Mouse (Mus musculus) erythroblast, embryonic 14.5 days (primary cell): Measurements from ENCODE around the gene Cenpu. TPM values are rescaled to one million over a fixed set of nuclear protein-coding genes. Genes with fewer than 3 reads are reported as not detected.
A peak's percentile ranks its signal among the peaks of the same experiment; 100 is the strongest.

Source experiments
- H3K27me3 ChIP-seq: 2 replicates; pipeline ENCODE4 v1.6.1; 2012; ENCODE audit warnings: inconsistent platforms; ENCODE audit not compliant: control insufficient read depth
- H3K36me3 ChIP-seq: 2 replicates; pipeline ENCODE4 v1.6.1; 2012; ENCODE audit warnings: mild to moderate bottlenecking, inconsistent platforms; ENCODE audit not compliant: control insufficient read depth
- H3K4me1 ChIP-seq: 2 replicates; pipeline ENCODE4 v1.6.1; 2012; ENCODE audit warnings: inconsistent platforms; ENCODE audit not compliant: control insufficient read depth
- H3K4me3 ChIP-seq: replicated peaks from 2 replicates; pipeline ENCODE3; 2012; ENCODE audit warnings: moderate library complexity, mild to moderate bottlenecking, inconsistent platforms
- H3K9me3 ChIP-seq: 2 replicates; pipeline ENCODE4 v1.6.1; 2012; ENCODE audit warnings: low read length, inconsistent platforms, mixed read lengths; ENCODE audit not compliant: control insufficient read depth
- GATA1 ChIP-seq: IDR thresholded peaks from 2 replicates; pipeline ENCODE4 v1.6.1; 2012; ENCODE audit warnings: low read length, inconsistent platforms, mixed read lengths
- TAL1 ChIP-seq: IDR thresholded peaks from 3 replicates; pipeline ENCODE4 v1.6.1; 2012; ENCODE audit warnings: low read length, inconsistent platforms, mixed read lengths
- polyA plus RNA-seq: library from polyadenylated mRNA; stranded (reverse); fragments of >175 nt; gene quantifications from 2 replicates; pipeline ENCODE4 v1.2.3, GENCODE M21; 2012

The Cenpu gene
- 2.4 and 3.1 TPM in 2 replicates for polyA plus RNA-seq

GRCm38 (mm10) chr8:46551615-46552440 is at the start of gene Cenpu:
Cenpu (plus strand) TSS chr8:46552028.
- Histone ChIP-seq H3K4me1 (peaks cover 64% of the 10 kb centered on the region), H3K4me3 (peak within 1 kb of the TSS; percentile 85), H3K36me3 (peaks cover 32% of the 10 kb centered on the region), H3K9me3 (no peaks in the 10 kb centered on the region), H3K27me3 (no peaks in the 10 kb centered on the region)
- no peak for TF ChIP-seq GATA1
- TF ChIP-seq TAL1, result no peak

GRCm38 (mm10) chr8:46502333-46503071 is 49.3 kb upstream of the Cenpu start:
- H3K27me3 ChIP-seq, result no peaks in the 10 kb centered on the region
- H3K4me3 ChIP-seq, result no peak overlapping the region
- H3K36me3 ChIP-seq, result peaks cover 83% of the 10 kb centered on the region
- H3K4me1 ChIP-seq, result peaks cover 33% of the 10 kb centered on the region
- TF ChIP-seq TAL1 (no peak), GATA1 (no peak)
- no peaks in the 10 kb centered on the region for H3K9me3 ChIP-seq

- no peak for TF ChIP-seq GATA1
- no peak for TF ChIP-seq TAL1
- Histone ChIP-seq H3K36me3 (peaks cover 83% of the 10 kb centered on the region), H3K4me1 (peaks cover 26% of the 10 kb centered on the region), H3K4me3 (no peak overlapping the region), H3K9me3 (no peaks in the 10 kb centered on the region), H3K27me3 (no peaks in the 10 kb centered on the region)
Measured at GRCm38 (mm10) chr8:46503072-46503695, 48.6 kb upstream of the Cenpu start.

GRCm38 (mm10) chr8:46504196-46504595 is 47.6 kb upstream of the Cenpu start:
- Histone ChIP-seq H3K4me1 (peaks cover 19% of the 10 kb centered on the region), H3K36me3 (peaks cover 89% of the 10 kb centered on the region), H3K9me3 (no peaks in the 10 kb centered on the region), H3K4me3 (no peak overlapping the region), H3K27me3 (no peaks in the 10 kb centered on the region)
- TF ChIP-seq TAL1 (no peak), GATA1 (no peak)

GRCm38 (mm10) chr8:46508488-46509395 is 43.1 kb upstream of the Cenpu start:
- Histone ChIP-seq H3K36me3 (peaks cover 88% of the 10 kb centered on the region), H3K9me3 (no peaks in the 10 kb centered on the region), H3K27me3 (no peaks in the 10 kb centered on the region), H3K4me3 (no peak overlapping the region), H3K4me1 (peaks cover 12% of the 10 kb centered on the region)
- TF ChIP-seq GATA1, result no peak

GRCm38 (mm10) chr8:46509474-46509873 is 42.4 kb upstream of the Cenpu start:
- Histone ChIP-seq H3K4me1 (peaks cover 10% of the 10 kb centered on the region), H3K36me3 (peaks cover 92% of the 10 kb centered on the region), H3K9me3 (no peaks in the 10 kb centered on the region), H3K4me3 (no peak overlapping the region), H3K27me3 (no peaks in the 10 kb centered on the region)
- TF ChIP-seq GATA1 (no peak), TAL1 (no peak)

GRCm38 (mm10) chr8:46511336-46511735 is 40.5 kb upstream of the Cenpu start:
- H3K9me3 ChIP-seq, result no peaks in the 10 kb centered on the region
- H3K36me3 ChIP-seq, result peaks cover 91% of the 10 kb centered on the region
- peaks cover 10% of the 10 kb centered on the region for H3K4me1 ChIP-seq
- no peak overlapping the region for H3K4me3 ChIP-seq
- H3K27me3 ChIP-seq, result no peaks in the 10 kb centered on the region
- TF ChIP-seq TAL1 (no peak), GATA1 (no peak)

- Histone ChIP-seq H3K4me3 (no peak overlapping the region), H3K9me3 (no peaks in the 10 kb centered on the region), H3K27me3 (no peaks in the 10 kb centered on the region), H3K4me1 (peaks cover 10% of the 10 kb centered on the region), H3K36me3 (peaks cover 90% of the 10 kb centered on the region)
- no peak for TF ChIP-seq TAL1
- no peak for TF ChIP-seq GATA1
Measured at GRCm38 (mm10) chr8:46512538-46512937, 39.3 kb upstream of the Cenpu start.
